Mouse (Mus musculus): ENCODE data around the gene Gm14459. TPM values are rescaled to one million over a fixed set of nuclear protein-coding genes. Genes with fewer than 3 reads are reported as not detected.
"Not testable (repeated sequence)": the region's sequence is repeated elsewhere in the genome, so short reads cannot be mapped to it uniquely, and the experiment has no call there.

Gene Gm14459
- polyA plus RNA-seq (2012; rRNA removed) (not detected in 2 replicates), polyA plus RNA-seq (2014; fragmentation: Nextera tagmentation; extraction: Ambion mirVana) (not detected in 2 replicates)

DNA sequence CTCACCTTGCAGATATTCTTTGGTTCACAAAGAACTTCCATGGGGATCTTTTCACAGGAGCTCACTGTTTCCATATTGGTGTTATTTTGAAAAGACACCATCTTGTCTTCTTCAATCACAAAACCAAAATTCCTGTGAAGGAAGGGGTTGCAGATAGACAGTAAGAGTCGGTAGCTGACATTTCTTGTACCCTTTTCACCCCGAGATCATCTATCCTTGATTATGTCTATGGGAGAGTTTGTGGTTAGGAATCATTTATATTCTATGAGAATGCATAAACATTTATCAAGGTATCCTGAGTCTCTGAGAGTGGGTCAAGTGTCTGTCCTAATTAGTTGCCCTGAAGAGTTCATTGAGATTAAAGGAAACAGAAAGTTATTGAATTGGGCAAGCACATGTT lies at the start of gene Gm14459:
Gm14459 (minus strand) TSS at position 101 of the 400 bp plus-strand sequence.
- Histone ChIP-seq H3K4me2 (ENCODE audit: low read depth) (no peak within 1 kb of the TSS), H3K9ac (replicated peaks) (no peak within 1 kb of the TSS), H3K27ac (no peak within 1 kb of the TSS), H3K4me1 (replicated peaks; ENCODE audit: control insufficient read depth in 2 of 2, insufficient read depth in 2 of 2, low read length in 1 of 2) (no peaks in the 10 kb centered on the region), H3K4me3 (ENCODE audit: insufficient read depth in 1 of 2, low read depth in 2 of 2, low read length in 2 of 2) (no peak within 1 kb of the TSS), H3K27me3 (ENCODE audit: control insufficient read depth, insufficient read depth, low read length) (no peaks in the 10 kb centered on the region), H3K36me3 (replicated peaks; ENCODE audit: control insufficient read depth, insufficient read depth, low read depth) (no peaks in the 10 kb centered on the region), H3K9me3 (ENCODE audit: control insufficient read depth, low read length) (no peaks in the 10 kb centered on the region)
- ATAC-seq (ENCODE audit: insufficient read depth): no peak
- WGBS (ENCODE audit: insufficient replicate concordance): 46% methylated on average over 2 of the region's 2 CpGs
- no peak for DNase-seq (ENCODE audit: low read depth in 3 of 3, low spot score in 3 of 3)
- TF ChIP-seq EP300 (IDR thresholded peaks at IDR 0.05; ENCODE audit: low read depth) (no peak), CTCF (IDR thresholded peaks at IDR 0.05; ENCODE audit: low read depth) (no peak)

DNA sequence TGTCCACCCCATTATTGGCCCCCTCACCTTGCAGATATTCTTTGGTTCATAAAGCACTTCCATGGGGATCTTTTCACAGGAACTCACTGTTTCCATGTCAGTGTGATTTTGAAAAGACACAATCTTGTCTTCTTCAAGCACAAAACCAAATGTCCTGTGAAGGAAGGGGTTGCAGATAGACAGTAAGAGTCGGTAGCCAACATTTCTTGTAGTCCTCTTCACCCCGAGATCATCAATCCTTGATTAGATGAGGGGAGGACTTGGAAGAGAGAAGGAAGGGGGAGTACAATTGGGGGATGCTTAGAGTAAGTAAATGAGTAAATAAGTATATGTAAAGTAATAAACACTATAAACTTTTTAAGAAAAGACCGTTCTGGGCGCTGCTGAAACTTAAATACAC lies 23.4 kb upstream of the Gm14459 start, which contains the start of gene Ssxb6:
Ssxb6 (minus strand) TSS at position 101 of the 400 bp plus-strand sequence.
- H3K4me1 ChIP-seq (replicated peaks; ENCODE audit: control insufficient read depth in 2 of 2, insufficient read depth in 2 of 2, low read length in 1 of 2); ATAC-seq (ENCODE audit: insufficient read depth); H3K27me3 ChIP-seq (ENCODE audit: control insufficient read depth, insufficient read depth, low read length); H3K36me3 ChIP-seq (replicated peaks; ENCODE audit: control insufficient read depth, insufficient read depth, low read depth); H3K27ac ChIP-seq; H3K9me3 ChIP-seq (ENCODE audit: control insufficient read depth, low read length); H3K4me3 ChIP-seq (ENCODE audit: insufficient read depth in 1 of 2, low read depth in 2 of 2, low read length in 2 of 2); H3K4me2 ChIP-seq (ENCODE audit: low read depth); DNase-seq (ENCODE audit: low read depth in 3 of 3, low spot score in 3 of 3); H3K9ac ChIP-seq (replicated peaks): not testable (repeated sequence)
- 46% methylated on average over 4 of the region's 4 CpGs for WGBS (ENCODE audit: insufficient replicate concordance)

Other genes with a start within 250 kb of the Gm14459 start
- not detected in 2 replicates for gene Ssxb10, start 197.5 kb downstream of the Gm14459 start, polyA plus RNA-seq (2012; rRNA removed)
- gene Ssxb10, start 197.5 kb downstream of the Gm14459 start, polyA plus RNA-seq (2014; fragmentation: Nextera tagmentation; extraction: Ambion mirVana): not detected in 2 replicates
- not detected in 2 replicates for gene Ssxb9, start 158.0 kb downstream of the Gm14459 start, polyA plus RNA-seq (2012; rRNA removed)
- gene Ssxb9, start 158.0 kb downstream of the Gm14459 start, polyA plus RNA-seq (2014; fragmentation: Nextera tagmentation; extraction: Ambion mirVana): not detected in 2 replicates
- gene Ssxb1, start 111.6 kb downstream of the Gm14459 start, polyA plus RNA-seq (2012; rRNA removed): not detected in 2 replicates
- gene Ssxb1, start 111.6 kb downstream of the Gm14459 start, polyA plus RNA-seq (2014; fragmentation: Nextera tagmentation; extraction: Ambion mirVana): not detected in 2 replicates
- gene Ssxb2, start 63.2 kb downstream of the Gm14459 start, polyA plus RNA-seq (2012; rRNA removed): not detected in 2 replicates
- not detected in 2 replicates for gene Ssxb2, start 63.2 kb downstream of the Gm14459 start, polyA plus RNA-seq (2014; fragmentation: Nextera tagmentation; extraction: Ambion mirVana)
- gene Ssxb6, start 23.3 kb upstream of the Gm14459 start, polyA plus RNA-seq (2012; rRNA removed): not detected in 2 replicates
- not detected in 2 replicates for gene Ssxb6, start 23.3 kb upstream of the Gm14459 start, polyA plus RNA-seq (2014; fragmentation: Nextera tagmentation; extraction: Ambion mirVana)
- gene Ssxb3, start 66.9 kb upstream of the Gm14459 start, polyA plus RNA-seq (2012; rRNA removed): not detected in 2 replicates
- not detected in 2 replicates for gene Ssxb3, start 66.9 kb upstream of the Gm14459 start, polyA plus RNA-seq (2014; fragmentation: Nextera tagmentation; extraction: Ambion mirVana)
- gene Ssxb8, start 165.9 kb upstream of the Gm14459 start, polyA plus RNA-seq (2012; rRNA removed): not detected in 2 replicates
- gene Ssxb8, start 165.9 kb upstream of the Gm14459 start, polyA plus RNA-seq (2014; fragmentation: Nextera tagmentation; extraction: Ambion mirVana): not detected in 2 replicates
- gene Ssx9, start 223.5 kb upstream of the Gm14459 start, polyA plus RNA-seq (2012; rRNA removed): not detected in 2 replicates
- not detected in 2 replicates for gene Ssx9, start 223.5 kb upstream of the Gm14459 start, polyA plus RNA-seq (2014; fragmentation: Nextera tagmentation; extraction: Ambion mirVana)

All from liver, embryonic 14.5 days (tissue).